Mouse (Mus musculus) ES-CJ7 (cell line): ENCODE results near the gene Fcor.

Experiments used
- DNase-seq: peaks from one replicate; pipeline ENCODE4 v3.0.0; 2011; ENCODE audit warnings: low read depth, low spot score

Fcor gene

GRCm38 (mm10) chr8:3622119-3622518 is 50.0 kb downstream of the Fcor start:
- no peak for DNase-seq

GRCm38 (mm10) chr8:3621199-3621970 is 50.8 kb downstream of the Fcor start, which contains the start of the genes Xab2 and Pet100:
Xab2 (minus strand) TSS chr8:3621316.
Pet100 (plus strand) TSS chr8:3621548.
- DNase-seq, result peak; percentile 100
